Mouse (Mus musculus) lung, adult 2 months (tissue): ENCODE measurements around the gene Casp7.

Experiments
- CTCF ChIP-seq: fragments of 200-500 bp; IDR thresholded peaks from 2 replicates; pipeline ENCODE4 v1.5.1; 2011; ENCODE audit warnings: mild to moderate bottlenecking, low read length, control low read depth; ENCODE audit not compliant: insufficient read depth
- POLR2A ChIP-seq: fragments of 200-500 bp; IDR thresholded peaks from 2 replicates; pipeline ENCODE4 v1.6.1; 2011; ENCODE audit warnings: low read depth, mild to moderate bottlenecking, control low read depth, low read length, borderline replicate concordance; ENCODE audit errors: extremely low read depth

- TF ChIP-seq CTCF (no peak), POLR2A (no peak)
Measured at GRCm38 (mm10) chr19:56397663-56398527, 966 bp downstream of the Casp7 start.
